Mouse (Mus musculus): ENCODE results near the gene Nup133.

DNA sequence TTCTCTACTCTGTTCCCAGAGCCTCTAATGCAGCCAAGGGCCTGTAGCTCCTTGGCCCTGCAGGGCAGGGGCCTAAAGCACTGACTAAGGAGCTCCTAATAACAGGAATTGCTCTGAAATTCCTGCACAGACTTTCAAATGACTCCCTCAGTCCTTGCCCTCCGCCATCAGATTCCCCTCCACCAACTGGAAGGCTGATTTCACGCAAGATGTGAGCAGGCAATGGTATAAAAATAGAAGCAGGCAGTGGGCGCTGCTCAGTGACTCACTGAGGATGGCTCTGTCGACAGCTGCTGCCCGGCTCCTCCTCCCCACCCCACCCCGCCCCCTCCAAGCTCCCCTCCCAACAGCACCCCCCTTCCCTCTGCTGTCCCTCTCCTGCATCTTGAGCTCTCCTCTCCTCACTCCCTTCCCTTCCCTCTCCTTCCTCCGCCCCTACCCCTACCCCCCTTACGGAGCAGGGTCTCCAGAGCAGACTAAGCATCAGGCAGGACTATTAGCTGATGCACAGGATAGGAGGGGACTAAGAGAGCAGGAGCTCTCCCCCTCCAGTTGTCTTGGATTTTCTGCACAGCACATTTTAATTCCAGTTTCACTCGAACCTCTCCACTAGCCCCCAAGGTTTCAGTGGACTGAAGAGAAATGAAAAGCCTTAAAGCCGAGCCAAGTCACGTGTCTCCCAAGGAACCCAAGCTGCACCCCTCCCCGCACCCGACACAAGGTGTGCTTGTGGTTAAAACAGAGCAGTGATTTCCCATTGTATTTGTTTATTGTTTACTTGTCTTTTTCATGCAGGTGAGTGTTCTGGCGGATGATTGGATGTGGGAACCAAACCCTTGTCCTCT, 64.1 kb downstream of the Nup133 start:
- no peak for TF ChIP-seq CTCF (IDR thresholded peaks at IDR 0.05; ENCODE audit: low read depth, low read length)
- no peak for TF ChIP-seq POLR2A (IDR thresholded peaks at IDR 0.05; ENCODE audit: extremely low read depth, insufficient read depth, low read length)

All from liver, adult 2 months (tissue).